Mouse (Mus musculus): Measurements from ENCODE around the gene Tmem178b. TPM values are rescaled to one million over a fixed set of nuclear protein-coding genes. Genes with fewer than 3 reads are reported as not detected.

Gene Tmem178b
- polyA plus RNA-seq, 1 experiment: 0.11 TPM

GRCm38 (mm10) chr6:39945670-39946440 lies 72.8 kb downstream of the Tmem178b start:
- Histone ChIP-seq H3K27ac (ENCODE audit: insufficient read depth, low read length) (no peak overlapping the region), H3K27me3 (ENCODE audit: control insufficient read depth, insufficient read depth, low read length) (no peaks in the 10 kb centered on the region), H3K36me3 (ENCODE audit: control insufficient read depth, insufficient read depth, low read length) (no peaks in the 10 kb centered on the region), H3K4me3 (ENCODE audit: extremely low read depth, insufficient read depth, insufficient read length) (no peak overlapping the region), H3K4me1 (ENCODE audit: control insufficient read depth, insufficient read depth, insufficient read length) (no peaks in the 10 kb centered on the region)
- no peak for TF ChIP-seq CTCF (IDR thresholded peaks at IDR 0.05; ENCODE audit: extremely low read depth, insufficient read depth, insufficient read length, insufficient replicate concordance)
- no peak for TF ChIP-seq POLR2A (IDR thresholded peaks at IDR 0.05; ENCODE audit: low read depth, low read length)
- WGBS: 77% methylated on average over 5 of the region's 5 CpGs
- DNase-seq (ENCODE audit: low read depth in 1 of 2, low spot score in 2 of 2): no peak

DNA sequence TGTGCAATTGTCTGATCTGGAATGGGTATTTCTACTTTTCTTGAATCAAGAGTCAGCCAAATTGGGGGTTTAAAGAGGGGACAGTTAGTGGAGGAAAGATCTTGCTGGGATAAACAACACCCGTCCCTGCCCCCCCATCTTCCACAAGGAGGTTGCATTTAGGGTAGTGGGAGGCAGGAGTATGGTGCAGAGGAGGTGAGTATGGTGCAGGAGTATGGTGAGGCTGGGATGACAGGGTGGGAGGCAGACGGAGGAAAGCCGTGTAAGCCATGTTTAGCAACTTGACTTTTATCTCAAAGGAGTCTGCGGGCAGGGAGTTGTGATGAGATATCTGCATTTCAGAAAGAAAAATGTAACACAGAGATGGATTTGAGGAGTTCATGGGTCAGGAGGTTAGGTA lies 73.5 kb downstream of the Tmem178b start:
- 90% methylated on average over 4 of the region's 4 CpGs for WGBS
- Histone ChIP-seq H3K27me3 (ENCODE audit: control insufficient read depth, insufficient read depth, low read length) (no peaks in the 10 kb centered on the region), H3K4me1 (ENCODE audit: control insufficient read depth, insufficient read depth, insufficient read length) (no peaks in the 10 kb centered on the region), H3K27ac (ENCODE audit: insufficient read depth, low read length) (no peak overlapping the region), H3K4me3 (ENCODE audit: extremely low read depth, insufficient read depth, insufficient read length) (no peak overlapping the region), H3K36me3 (ENCODE audit: control insufficient read depth, insufficient read depth, low read length) (no peaks in the 10 kb centered on the region)
- TF ChIP-seq POLR2A (IDR thresholded peaks at IDR 0.05; ENCODE audit: low read depth, low read length): no peak
- TF ChIP-seq CTCF (IDR thresholded peaks at IDR 0.05; ENCODE audit: extremely low read depth, insufficient read depth, insufficient read length, insufficient replicate concordance): no peak
- no peak for DNase-seq (ENCODE audit: low read depth in 1 of 2, low spot score in 2 of 2)

DNA sequence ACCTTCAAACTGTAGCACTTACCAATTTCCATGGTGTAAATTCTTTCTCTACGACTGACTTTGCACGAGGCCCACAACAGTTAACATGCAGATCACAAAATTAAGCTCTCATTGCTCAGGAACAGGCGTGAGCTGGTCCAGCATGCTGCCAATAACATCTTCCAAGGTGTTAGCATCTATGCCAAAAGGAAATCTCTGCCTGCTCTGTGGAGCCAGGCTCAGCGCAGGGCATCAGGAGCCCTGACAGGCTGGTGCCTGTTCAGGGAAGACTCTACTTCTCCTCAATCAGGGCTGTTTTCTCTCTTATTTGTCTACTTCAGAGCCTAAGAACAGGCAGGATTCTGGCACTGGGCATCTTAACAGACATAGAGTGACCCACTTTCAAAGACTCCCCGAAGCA lies 80.9 kb downstream of the Tmem178b start:
- Histone ChIP-seq H3K27ac (ENCODE audit: insufficient read depth, low read length) (no peak overlapping the region), H3K4me3 (ENCODE audit: extremely low read depth, insufficient read depth, insufficient read length) (no peak overlapping the region), H3K36me3 (ENCODE audit: control insufficient read depth, insufficient read depth, low read length) (no peaks in the 10 kb centered on the region), H3K27me3 (ENCODE audit: control insufficient read depth, insufficient read depth, low read length) (no peaks in the 10 kb centered on the region), H3K4me1 (ENCODE audit: control insufficient read depth, insufficient read depth, insufficient read length) (no peaks in the 10 kb centered on the region)
- no peak for DNase-seq (ENCODE audit: low read depth in 1 of 2, low spot score in 2 of 2)
- TF ChIP-seq CTCF (IDR thresholded peaks at IDR 0.05; ENCODE audit: extremely low read depth, insufficient read depth, insufficient read length, insufficient replicate concordance) (no peak), POLR2A (IDR thresholded peaks at IDR 0.05; ENCODE audit: low read depth, low read length) (no peak)
- 81% methylated on average over 5 of the region's 5 CpGs for WGBS

DNA sequence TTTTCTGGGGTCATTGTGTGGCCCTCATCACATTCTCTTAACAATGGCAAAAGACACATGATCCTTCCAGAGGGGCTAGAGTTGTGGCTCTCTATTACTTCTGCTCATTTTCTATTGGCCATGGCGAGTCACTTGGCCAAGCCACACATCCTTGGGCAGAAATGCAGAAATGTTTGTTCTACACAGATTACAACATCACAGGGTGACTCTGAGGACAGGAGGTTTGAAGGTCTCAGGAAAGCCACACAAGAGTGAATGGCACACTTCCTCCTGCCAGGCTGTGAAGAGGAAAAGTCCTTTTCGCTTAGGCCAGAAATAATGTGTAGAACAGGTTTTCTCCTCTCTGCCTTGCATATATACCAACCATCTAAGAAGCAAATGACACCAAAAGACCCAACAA lies 82.1 kb downstream of the Tmem178b start:
- 54% methylated on average over 2 of the region's 2 CpGs for WGBS
- no peak overlapping the region for H3K4me3 ChIP-seq (ENCODE audit: extremely low read depth, insufficient read depth, insufficient read length)
- TF ChIP-seq CTCF (IDR thresholded peaks at IDR 0.05; ENCODE audit: extremely low read depth, insufficient read depth, insufficient read length, insufficient replicate concordance) (no peak), POLR2A (IDR thresholded peaks at IDR 0.05; ENCODE audit: low read depth, low read length) (no peak)
- no peak overlapping the region for H3K27ac ChIP-seq (ENCODE audit: insufficient read depth, low read length)
- H3K27me3 ChIP-seq (ENCODE audit: control insufficient read depth, insufficient read depth, low read length): no peaks in the 10 kb centered on the region
- no peak for DNase-seq (ENCODE audit: low read depth in 1 of 2, low spot score in 2 of 2)
- H3K36me3 ChIP-seq (ENCODE audit: control insufficient read depth, insufficient read depth, low read length): no peaks in the 10 kb centered on the region
- H3K4me1 ChIP-seq (ENCODE audit: control insufficient read depth, insufficient read depth, insufficient read length): no peaks in the 10 kb centered on the region

DNA sequence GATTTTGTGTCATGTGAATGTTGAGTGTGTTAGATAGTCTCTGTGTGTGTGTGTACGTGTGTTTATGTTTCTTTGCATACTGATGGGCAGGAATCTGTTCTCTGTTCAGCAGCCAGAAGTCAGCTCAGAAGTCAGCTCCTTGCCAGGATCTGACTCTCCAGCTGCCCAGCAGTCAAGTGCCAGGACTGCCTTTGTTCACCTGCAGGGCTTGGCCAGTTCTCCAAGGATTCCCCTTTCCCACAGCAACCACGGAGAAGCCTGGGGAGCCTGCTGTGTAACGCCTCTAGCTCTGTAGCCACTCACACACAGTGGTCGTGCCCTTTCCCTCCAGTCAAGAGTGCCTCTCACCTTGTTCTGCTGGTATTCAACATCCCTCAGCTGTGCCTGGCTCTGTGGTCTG lies 91.5 kb downstream of the Tmem178b start:
- Histone ChIP-seq H3K36me3 (ENCODE audit: control insufficient read depth, insufficient read depth, low read length) (no peaks in the 10 kb centered on the region), H3K4me3 (ENCODE audit: extremely low read depth, insufficient read depth, insufficient read length) (no peak overlapping the region), H3K4me1 (ENCODE audit: control insufficient read depth, insufficient read depth, insufficient read length) (no peaks in the 10 kb centered on the region), H3K27me3 (ENCODE audit: control insufficient read depth, insufficient read depth, low read length) (no peaks in the 10 kb centered on the region), H3K27ac (ENCODE audit: insufficient read depth, low read length) (no peak overlapping the region)
- WGBS: 69% methylated on average over 4 of the region's 4 CpGs
- no peak for DNase-seq (ENCODE audit: low read depth in 1 of 2, low spot score in 2 of 2)
- no peak for TF ChIP-seq CTCF (IDR thresholded peaks at IDR 0.05; ENCODE audit: extremely low read depth, insufficient read depth, insufficient read length, insufficient replicate concordance)
- TF ChIP-seq POLR2A (IDR thresholded peaks at IDR 0.05; ENCODE audit: low read depth, low read length): no peak

GRCm38 (mm10) chr6:39970281-39970680 lies 97.2 kb downstream of the Tmem178b start:
- Histone ChIP-seq H3K27me3 (ENCODE audit: control insufficient read depth, insufficient read depth, low read length) (no peaks in the 10 kb centered on the region), H3K4me1 (ENCODE audit: control insufficient read depth, insufficient read depth, insufficient read length) (no peaks in the 10 kb centered on the region), H3K36me3 (ENCODE audit: control insufficient read depth, insufficient read depth, low read length) (no peaks in the 10 kb centered on the region), H3K4me3 (ENCODE audit: extremely low read depth, insufficient read depth, insufficient read length) (no peak overlapping the region), H3K27ac (ENCODE audit: insufficient read depth, low read length) (no peak overlapping the region)
- no peak for DNase-seq (ENCODE audit: low read depth in 1 of 2, low spot score in 2 of 2)
- TF ChIP-seq POLR2A (IDR thresholded peaks at IDR 0.05; ENCODE audit: low read depth, low read length): no peak
- no peak for TF ChIP-seq CTCF (IDR thresholded peaks at IDR 0.05; ENCODE audit: extremely low read depth, insufficient read depth, insufficient read length, insufficient replicate concordance)

- WGBS: 83% methylated on average over 4 of the region's 4 CpGs
- TF ChIP-seq POLR2A (IDR thresholded peaks at IDR 0.05; ENCODE audit: low read depth, low read length): no peak
- no peak for TF ChIP-seq CTCF (IDR thresholded peaks at IDR 0.05; ENCODE audit: extremely low read depth, insufficient read depth, insufficient read length, insufficient replicate concordance)
- no peaks in the 10 kb centered on the region for H3K27me3 ChIP-seq (ENCODE audit: control insufficient read depth, insufficient read depth, low read length)
- no peak overlapping the region for H3K27ac ChIP-seq (ENCODE audit: insufficient read depth, low read length)
- H3K4me3 ChIP-seq (ENCODE audit: extremely low read depth, insufficient read depth, insufficient read length): no peak overlapping the region
- H3K4me1 ChIP-seq (ENCODE audit: control insufficient read depth, insufficient read depth, insufficient read length): no peaks in the 10 kb centered on the region
- H3K36me3 ChIP-seq (ENCODE audit: control insufficient read depth, insufficient read depth, low read length): no peaks in the 10 kb centered on the region
- no peak for DNase-seq (ENCODE audit: low read depth in 1 of 2, low spot score in 2 of 2)
Observed at GRCm38 (mm10) chr6:39978942-39979341, 105.9 kb downstream of the Tmem178b start.
